ENCODE assay signal across 7 mouse cellular contexts in genomic region chr11:120991791-120992190, GRCm38 (mm10). TPM values are rescaled to one million over a fixed set of nuclear protein-coding genes. Genes with fewer than 3 reads are reported as not detected.
DNase-seq lines count a peak whose midpoint lies in the region; ATAC-seq and TF ChIP-seq lines count a peak whose summit lies in the region.

No protein-coding gene starts in this region.

- peak overlapping the region; percentile 75 for H3K4me2 ChIP-seq in forebrain, embryonic 12.5 days
- H3K4me2 ChIP-seq in hindbrain, embryonic 15.5 days: peak overlapping the region; percentile 87
- H3K4me2 ChIP-seq in midbrain, embryonic 12.5 days (replicated peaks): peak overlapping the region; percentile 92

- H3K9ac ChIP-seq in forebrain, embryonic 12.5 days: peak overlapping the region; percentile 100
- peak overlapping the region; percentile 52 for H3K9ac ChIP-seq in hindbrain, embryonic 15.5 days
- peak overlapping the region; percentile 67 for H3K9ac ChIP-seq in midbrain, embryonic 12.5 days (replicated peaks)

- H3K27me3 ChIP-seq in thymus, adult 2 months (ENCODE audit: control insufficient read depth, insufficient read depth, low read length): no peaks in the 10 kb centered on the region
- no peaks in the 10 kb centered on the region for H3K27me3 ChIP-seq in forebrain, embryonic 12.5 days
- no peaks in the 10 kb centered on the region for H3K27me3 ChIP-seq in hindbrain, embryonic 15.5 days
- H3K27me3 ChIP-seq in midbrain, embryonic 12.5 days: no peaks in the 10 kb centered on the region

- 86% methylated on average over 3 of the region's 3 CpGs for WGBS in thymus, adult 2 months
- 84% methylated on average over 3 of the region's 3 CpGs for WGBS in forebrain, embryonic 12.5 days
- 75% methylated on average over 3 of the region's 3 CpGs for WGBS in hindbrain, embryonic 15.5 days
- WGBS in midbrain, embryonic 12.5 days: 78% methylated on average over 3 of the region's 3 CpGs

- no peak for TF ChIP-seq CTCF in thymus, adult 2 months (IDR thresholded peaks at IDR 0.05; ENCODE audit: borderline replicate concordance, control insufficient read depth, extremely low read depth, insufficient read depth, low read length, poor library complexity)

- peaks cover 24% of the 10 kb centered on the region for H3K4me1 ChIP-seq in thymus, adult 2 months (replicated peaks; ENCODE audit: control insufficient read depth, insufficient read depth, low read length)
- peaks cover 48% of the 10 kb centered on the region for H3K4me1 ChIP-seq in forebrain, embryonic 12.5 days
- H3K4me1 ChIP-seq in hindbrain, embryonic 15.5 days (replicated peaks): peaks cover 57% of the 10 kb centered on the region
- H3K4me1 ChIP-seq in midbrain, embryonic 12.5 days: peaks cover 48% of the 10 kb centered on the region

- DNase-seq in thymus, adult 2 months: no peak
- DNase-seq in thymus, postnatal 0 days (ENCODE audit: low spot score): no peak
- no peak for DNase-seq in layer of hippocampus, postnatal 36 days

- H3K9me3 ChIP-seq in forebrain, embryonic 12.5 days: no peaks in the 10 kb centered on the region
- H3K9me3 ChIP-seq in hindbrain, embryonic 15.5 days: no peaks in the 10 kb centered on the region
- H3K9me3 ChIP-seq in midbrain, embryonic 12.5 days: no peaks in the 10 kb centered on the region

- peak overlapping the region; percentile 73 for H3K4me3 ChIP-seq in thymus, adult 2 months (ENCODE audit: control insufficient read depth, insufficient read depth, low read length)
- H3K4me3 ChIP-seq in forebrain, embryonic 12.5 days (replicated peaks): peak overlapping the region; percentile 100
- peak overlapping the region; percentile 100 for H3K4me3 ChIP-seq in hindbrain, embryonic 15.5 days
- peak overlapping the region; percentile 100 for H3K4me3 ChIP-seq in midbrain, embryonic 12.5 days

- no peak for TF ChIP-seq POLR2A in thymus, adult 2 months (IDR thresholded peaks at IDR 0.05; ENCODE audit: control insufficient read depth, extremely low read depth, insufficient read depth, low read length, poor library complexity)

- no peak overlapping the region for H3K27ac ChIP-seq in thymus, adult 2 months (ENCODE audit: control insufficient read depth, insufficient read depth, low read length)
- H3K27ac ChIP-seq in forebrain, embryonic 12.5 days: peak overlapping the region; percentile 98
- peak overlapping the region; percentile 96 for H3K27ac ChIP-seq in hindbrain, embryonic 15.5 days (replicated peaks)
- H3K27ac ChIP-seq in midbrain, embryonic 12.5 days (replicated peaks): peak overlapping the region; percentile 98

- ATAC-seq in forebrain, embryonic 12.5 days (ENCODE audit: low FRiP score): peak; percentile 12
- no peak for ATAC-seq in hindbrain, embryonic 15.5 days (ENCODE audit: low FRiP score, low read depth)
- ATAC-seq in midbrain, embryonic 12.5 days (ENCODE audit: low FRiP score, low read depth): no peak
- ATAC-seq in megakaryocyte progenitor cell, adult 5-6 weeks (replicated peaks; ENCODE audit: poor library complexity): no peak

- H3K36me3 ChIP-seq in thymus, adult 2 months (ENCODE audit: control insufficient read depth, insufficient read depth, low read length): no peaks in the 10 kb centered on the region
- H3K36me3 ChIP-seq in forebrain, embryonic 12.5 days (replicated peaks): no peaks in the 10 kb centered on the region
- H3K36me3 ChIP-seq in hindbrain, embryonic 15.5 days: no peaks in the 10 kb centered on the region
- no peaks in the 10 kb centered on the region for H3K36me3 ChIP-seq in midbrain, embryonic 12.5 days

RNA-seq across cellular contexts. Expression of gene Csnk1d, which starts 0.7 kb away (rescaled TPM):
- 98.2 and 106 TPM in 2 replicates for polyA plus RNA-seq in thymus, adult 2 months (2012; rRNA removed)
- 77.6 and 85.8 TPM in 2 replicates for polyA plus RNA-seq in thymus, postnatal 0 days (2015; fragmentation: Nextera tagmentation; extraction: Ambion mirVana)
- 150 and 165 TPM in 2 replicates for polyA plus RNA-seq in forebrain, embryonic 12.5 days (2016; fragmentation: Nextera tagmentation; extraction: Ambion mirVana)
- polyA plus RNA-seq in hindbrain, embryonic 15.5 days (2015; fragmentation: Nextera tagmentation; extraction: Ambion mirVana): 147 and 149 TPM in 2 replicates
- polyA plus RNA-seq in midbrain, embryonic 12.5 days (2016; fragmentation: Nextera tagmentation; extraction: Ambion mirVana): 167 and 170 TPM in 2 replicates
- 51.3 and 64.2 TPM in 2 replicates for total RNA-seq in megakaryocyte progenitor cell, adult 5-6 weeks (2015)
- 69.8 and 74.2 TPM in 2 replicates for total RNA-seq in megakaryocyte progenitor cell, adult 5-6 weeks (2017)
- total RNA-seq in layer of hippocampus, postnatal 36 days (2021): 100 to 1,000 TPM; 129 to 137 TPM

RNA-seq across cellular contexts. Expression of gene Slc16a3, which starts 43.5 kb away (rescaled TPM):
- 8.0 and 8.5 TPM in 2 replicates for polyA plus RNA-seq in thymus, adult 2 months (2012; rRNA removed)
- polyA plus RNA-seq in thymus, postnatal 0 days (2015; fragmentation: Nextera tagmentation; extraction: Ambion mirVana): 5.2 and 5.5 TPM in 2 replicates
- polyA plus RNA-seq in forebrain, embryonic 12.5 days (2016; fragmentation: Nextera tagmentation; extraction: Ambion mirVana): 34.2 and 36.4 TPM in 2 replicates
- 10.4 and 10.9 TPM in 2 replicates for polyA plus RNA-seq in hindbrain, embryonic 15.5 days (2015; fragmentation: Nextera tagmentation; extraction: Ambion mirVana)
- polyA plus RNA-seq in midbrain, embryonic 12.5 days (2016; fragmentation: Nextera tagmentation; extraction: Ambion mirVana): 27.1 and 29.4 TPM in 2 replicates
- total RNA-seq in megakaryocyte progenitor cell, adult 5-6 weeks (2015): 4.4 and 5.3 TPM in 2 replicates
- total RNA-seq in megakaryocyte progenitor cell, adult 5-6 weeks (2017): 6.0 and 7.5 TPM in 2 replicates
- 1 to 10 TPM; 2.3 to 2.5 TPM for total RNA-seq in layer of hippocampus, postnatal 36 days (2021)

RNA-seq across cellular contexts. Expression of gene Cd7, which starts 47.4 kb away (rescaled TPM):
- polyA plus RNA-seq in thymus, adult 2 months (2012; rRNA removed): 39.2 and 55.2 TPM in 2 replicates
- polyA plus RNA-seq in thymus, postnatal 0 days (2015; fragmentation: Nextera tagmentation; extraction: Ambion mirVana): 17.9 and 25.7 TPM in 2 replicates
- polyA plus RNA-seq in forebrain, embryonic 12.5 days (2016; fragmentation: Nextera tagmentation; extraction: Ambion mirVana): not detected in 2 replicates
- polyA plus RNA-seq in hindbrain, embryonic 15.5 days (2015; fragmentation: Nextera tagmentation; extraction: Ambion mirVana): not detected in 2 replicates
- not detected in 2 replicates for polyA plus RNA-seq in midbrain, embryonic 12.5 days (2016; fragmentation: Nextera tagmentation; extraction: Ambion mirVana)
- 0.44 and 0.59 TPM in 2 replicates for total RNA-seq in megakaryocyte progenitor cell, adult 5-6 weeks (2015)
- total RNA-seq in megakaryocyte progenitor cell, adult 5-6 weeks (2017): 0.29 TPM in 1 of 2 replicates, not detected in the other
- total RNA-seq in layer of hippocampus, postnatal 36 days (2021): not detected

RNA-seq across cellular contexts. Expression of gene Ccdc57, which starts 59.1 kb away (rescaled TPM):
- 1.6 and 1.7 TPM in 2 replicates for polyA plus RNA-seq in thymus, adult 2 months (2012; rRNA removed)
- 1.9 and 2.2 TPM in 2 replicates for polyA plus RNA-seq in thymus, postnatal 0 days (2015; fragmentation: Nextera tagmentation; extraction: Ambion mirVana)
- polyA plus RNA-seq in forebrain, embryonic 12.5 days (2016; fragmentation: Nextera tagmentation; extraction: Ambion mirVana): 6.7 and 8.8 TPM in 2 replicates
- 5.7 and 6.1 TPM in 2 replicates for polyA plus RNA-seq in hindbrain, embryonic 15.5 days (2015; fragmentation: Nextera tagmentation; extraction: Ambion mirVana)
- 5.9 and 6.3 TPM in 2 replicates for polyA plus RNA-seq in midbrain, embryonic 12.5 days (2016; fragmentation: Nextera tagmentation; extraction: Ambion mirVana)
- total RNA-seq in megakaryocyte progenitor cell, adult 5-6 weeks (2015): 4.5 and 6.4 TPM in 2 replicates
- total RNA-seq in megakaryocyte progenitor cell, adult 5-6 weeks (2017): 6.4 and 8.4 TPM in 2 replicates
- total RNA-seq in layer of hippocampus, postnatal 36 days (2021): 1 to 10 TPM; 6.1 to 7.0 TPM

Comparison
In these comparisons a context has a peak if more than half of its experiments do, and no peak if none do; other contexts are left out.
1. RNA of gene Cd7, which starts 47.4 kb away (polyA plus RNA-seq): 39.2 to 55.2 TPM in thymus, adult 2 months and 17.9 to 25.7 TPM in thymus, postnatal 0 days; not detected in midbrain, embryonic 12.5 days, not detected in hindbrain, embryonic 15.5 days and not detected in forebrain, embryonic 12.5 days; every median in the first group is over 10 times any median in the second.
2. Peak in every context shown above with its lines, with median percentiles within 50 percentile points of each other: H3K4me3 ChIP-seq, H3K4me2 ChIP-seq and H3K9ac ChIP-seq.